Mouse (Mus musculus) stomach, embryonic 16.5 days (tissue): ENCODE results near the gene Gm867. TPM values are rescaled to one million over a fixed set of nuclear protein-coding genes. Genes with fewer than 3 reads are reported as not detected.
A peak's percentile ranks its signal among the peaks of the same experiment; 100 is the strongest.

Source experiments
- ATAC-seq: fragments of 200-750 bp; cut with Nextera tagmentation; 2 replicates; pipeline ENCODE4 v1.8.0; 2017; ENCODE audit warnings: moderate number of reproducible peaks, moderate TSS enrichment; ENCODE audit not compliant: insufficient read depth, low FRiP score
- H3K27ac ChIP-seq: fragments of 300-500 bp; sonication (generic); 2 replicates; pipeline ENCODE4 v1.5.1; 2014; ENCODE audit warnings: low read length
- H3K27me3 ChIP-seq: fragments of 300-500 bp; sonication (generic); 2 replicates; pipeline ENCODE4 v1.6.1; 2014; ENCODE audit warnings: low read length, control low read depth, mixed read lengths; ENCODE audit not compliant: control insufficient read depth, insufficient read depth
- H3K36me3 ChIP-seq: fragments of 300-500 bp; sonication (generic); 2 replicates; pipeline ENCODE4 v1.6.1; 2014; ENCODE audit warnings: low read length; ENCODE audit not compliant: control insufficient read depth, insufficient read depth
- H3K4me1 ChIP-seq: fragments of 300-500 bp; sonication (generic); 2 replicates; pipeline ENCODE4 v1.6.1; 2014; ENCODE audit warnings: low read length, control low read depth, mixed read lengths; ENCODE audit not compliant: control insufficient read depth, insufficient read depth
- H3K4me2 ChIP-seq: fragments of 300-500 bp; sonication (generic); 2 replicates; pipeline ENCODE4 v1.6.1; 2014; ENCODE audit warnings: low read depth, low read length, mixed read lengths
- H3K4me3 ChIP-seq: fragments of 300-500 bp; sonication (generic); replicated peaks from 2 replicates; pipeline ENCODE4 v1.5.1; 2014; ENCODE audit warnings: mild to moderate bottlenecking, low read length
- H3K9ac ChIP-seq: fragments of 300-500 bp; sonication (generic); 2 replicates; pipeline ENCODE4 v1.6.1; 2014; ENCODE audit warnings: low read length
- H3K9me3 ChIP-seq: fragments of 300-500 bp; sonication (generic); replicated peaks from 2 replicates; pipeline ENCODE4 v1.6.1; 2016; ENCODE audit warnings: low read length, control low read depth; ENCODE audit not compliant: control insufficient read depth
- WGBS: fragments of 180-500 bp; shearing (Covaris S2); extraction: QIAGEN DNeasy Blood & Tissue Kit; methylation state at CpG from one replicate; pipeline ENCODE4 v1.1.7; 2014; 5-methylcytosine and 5-hydroxymethylcytosine counted together
- polyA plus RNA-seq: library from polyadenylated mRNA; unstranded; fragments of >200 nt; fragmentation: Nextera tagmentation; extraction: Ambion mirVana; gene quantifications from 2 replicates; pipeline ENCODE4 v1.2.1, GENCODE M21; 2015

Gm867 gene
- 0.75 and 1.0 TPM in 2 replicates for polyA plus RNA-seq

GRCm38 (mm10) chr10:75940520-75940919, at the start of gene Gm867:
Gene Gm867, minus strand, starts transcription at chr10:75940672.
- WGBS, result 80% methylated on average over 5 of the region's 5 CpGs
- H3K9ac ChIP-seq, result no peak within 1 kb of the TSS
- H3K9me3 ChIP-seq, result no peaks in the 10 kb centered on the region
- H3K4me1 ChIP-seq, result peaks cover 7% of the 10 kb centered on the region
- H3K27me3 ChIP-seq, result 0 out of 2 replicates have a peak, but pooled peaks cover 2% of the 10 kb centered on the region
- no peaks in the 10 kb centered on the region for H3K36me3 ChIP-seq
- no peak within 1 kb of the TSS for H3K27ac ChIP-seq
- ATAC-seq, result no peak
- no peak within 1 kb of the TSS for H3K4me2 ChIP-seq
- no peak within 1 kb of the TSS for H3K4me3 ChIP-seq

- no peaks in the 10 kb centered on the region for H3K27me3 ChIP-seq
- no peak overlapping the region for H3K9ac ChIP-seq
- ATAC-seq, result no peak
- H3K36me3 ChIP-seq, result no peaks in the 10 kb centered on the region
- H3K4me2 ChIP-seq, result no peak overlapping the region
- no peak overlapping the region for H3K4me3 ChIP-seq
- WGBS, result 80% methylated on average over 3 of the region's 3 CpGs
- H3K27ac ChIP-seq, result no peak overlapping the region
- H3K9me3 ChIP-seq, result no peaks in the 10 kb centered on the region
- H3K4me1 ChIP-seq, result no peaks in the 10 kb centered on the region
Observed at GRCm38 (mm10) chr10:75979432-75979831, 39.0 kb upstream of the Gm867 start.

GRCm38 (mm10) chr10:75978835-75979157, 38.3 kb upstream of the Gm867 start:
- ATAC-seq, result no peak
- no peaks in the 10 kb centered on the region for H3K9me3 ChIP-seq
- H3K4me1 ChIP-seq, result no peaks in the 10 kb centered on the region
- H3K4me2 ChIP-seq, result no peak overlapping the region
- H3K4me3 ChIP-seq, result no peak overlapping the region
- no peaks in the 10 kb centered on the region for H3K27me3 ChIP-seq
- 84% methylated on average over 5 of the region's 5 CpGs for WGBS
- H3K9ac ChIP-seq, result no peak overlapping the region
- no peaks in the 10 kb centered on the region for H3K36me3 ChIP-seq
- no peak overlapping the region for H3K27ac ChIP-seq

- no peak for ATAC-seq
- Histone ChIP-seq H3K4me3 (no peak overlapping the region), H3K27me3 (no peaks in the 10 kb centered on the region), H3K4me1 (no peaks in the 10 kb centered on the region), H3K36me3 (no peaks in the 10 kb centered on the region), H3K9ac (no peak overlapping the region), H3K4me2 (no peak overlapping the region), H3K9me3 (no peaks in the 10 kb centered on the region), H3K27ac (no peak overlapping the region)
- WGBS, result 43% methylated on average over 10 of the region's 10 CpGs
Observed at GRCm38 (mm10) chr10:75978119-75978834, 37.8 kb upstream of the Gm867 start.

- no peaks in the 10 kb centered on the region for H3K36me3 ChIP-seq
- no peaks in the 10 kb centered on the region for H3K4me1 ChIP-seq
- ATAC-seq, result no peak
- no peak overlapping the region for H3K9ac ChIP-seq
- whole genome bisulfite sequencing, result 77% methylated on average over 5 of the region's 5 CpGs
- no peaks in the 10 kb centered on the region for H3K9me3 ChIP-seq
- no peaks in the 10 kb centered on the region for H3K27me3 ChIP-seq
- no peak overlapping the region for H3K4me2 ChIP-seq
- H3K27ac ChIP-seq, result no peak overlapping the region
- no peak overlapping the region for H3K4me3 ChIP-seq
Observed at GRCm38 (mm10) chr10:75975216-75975615, 34.7 kb upstream of the Gm867 start.

GRCm38 (mm10) chr10:75973846-75974245, 33.4 kb upstream of the Gm867 start:
- Histone ChIP-seq H3K4me2 (no peak overlapping the region), H3K36me3 (no peaks in the 10 kb centered on the region), H3K27me3 (no peaks in the 10 kb centered on the region), H3K27ac (no peak overlapping the region), H3K4me1 (no peaks in the 10 kb centered on the region), H3K4me3 (no peak overlapping the region), H3K9ac (no peak overlapping the region), H3K9me3 (no peaks in the 10 kb centered on the region)
- no peak for ATAC-seq
- 92% methylated on average over 10 of the region's 10 CpGs for WGBS

GRCm38 (mm10) chr10:75954381-75954811, 13.9 kb upstream of the Gm867 start, which contains the start of gene Gm5134:
Gene Gm5134, plus strand, starts transcription at chr10:75954514.
- Histone ChIP-seq H3K36me3 (no peaks in the 10 kb centered on the region), H3K9me3 (no peaks in the 10 kb centered on the region), H3K4me1 (peaks cover 6% of the 10 kb centered on the region), H3K27me3 (peaks cover 5% of the 10 kb centered on the region; the same call in 1 of the 2 replicates), H3K27ac (no peak within 1 kb of the TSS), H3K4me3 (peak within 1 kb of the TSS; percentile 8; the same call in 1 of the 2 replicates), H3K4me2 (peak within 1 kb of the TSS; percentile 32), H3K9ac (no peak within 1 kb of the TSS)
- whole genome bisulfite sequencing, result 24% methylated on average over 20 of the region's 20 CpGs
- no peak for ATAC-seq

- Histone ChIP-seq H3K27me3 (peaks cover 5% of the 10 kb centered on the region; the same call in 1 of the 2 replicates), H3K36me3 (no peaks in the 10 kb centered on the region), H3K4me2 (peak overlapping the region; percentile 91), H3K4me1 (peaks cover 6% of the 10 kb centered on the region), H3K9ac (peak overlapping the region; percentile 71), H3K4me3 (peak overlapping the region; percentile 49), H3K9me3 (no peaks in the 10 kb centered on the region), H3K27ac (no peak overlapping the region)
- 4% methylated on average over 13 of the region's 13 CpGs for WGBS
- ATAC-seq, result peak; percentile 26; the same call in 1 of the 2 replicates
Observed at GRCm38 (mm10) chr10:75951424-75952050, 11.1 kb upstream of the Gm867 start.

GRCm38 (mm10) chr10:75950791-75951210, 10.3 kb upstream of the Gm867 start:
- no peak overlapping the region for H3K27ac ChIP-seq
- peak overlapping the region; percentile 91 for H3K4me2 ChIP-seq
- H3K9me3 ChIP-seq, result no peaks in the 10 kb centered on the region
- H3K9ac ChIP-seq, result peak overlapping the region; percentile 71
- H3K4me3 ChIP-seq, result peak overlapping the region; percentile 49
- H3K4me1 ChIP-seq, result peaks cover 6% of the 10 kb centered on the region
- ATAC-seq, result peak; percentile 73
- peaks cover 5% of the 10 kb centered on the region; the same call in 1 of the 2 replicates for H3K27me3 ChIP-seq
- no peaks in the 10 kb centered on the region for H3K36me3 ChIP-seq
- WGBS, result 5% methylated on average over 23 of the region's 23 CpGs
